Mouse (Mus musculus): Measurements from ENCODE around the gene Kif18b. TPM values are rescaled to one million over a fixed set of nuclear protein-coding genes. Genes with fewer than 3 reads are reported as not detected.

The Kif18b gene
- polyA plus RNA-seq, 1 experiment from 2014 or later: 10.0 TPM

DNA sequence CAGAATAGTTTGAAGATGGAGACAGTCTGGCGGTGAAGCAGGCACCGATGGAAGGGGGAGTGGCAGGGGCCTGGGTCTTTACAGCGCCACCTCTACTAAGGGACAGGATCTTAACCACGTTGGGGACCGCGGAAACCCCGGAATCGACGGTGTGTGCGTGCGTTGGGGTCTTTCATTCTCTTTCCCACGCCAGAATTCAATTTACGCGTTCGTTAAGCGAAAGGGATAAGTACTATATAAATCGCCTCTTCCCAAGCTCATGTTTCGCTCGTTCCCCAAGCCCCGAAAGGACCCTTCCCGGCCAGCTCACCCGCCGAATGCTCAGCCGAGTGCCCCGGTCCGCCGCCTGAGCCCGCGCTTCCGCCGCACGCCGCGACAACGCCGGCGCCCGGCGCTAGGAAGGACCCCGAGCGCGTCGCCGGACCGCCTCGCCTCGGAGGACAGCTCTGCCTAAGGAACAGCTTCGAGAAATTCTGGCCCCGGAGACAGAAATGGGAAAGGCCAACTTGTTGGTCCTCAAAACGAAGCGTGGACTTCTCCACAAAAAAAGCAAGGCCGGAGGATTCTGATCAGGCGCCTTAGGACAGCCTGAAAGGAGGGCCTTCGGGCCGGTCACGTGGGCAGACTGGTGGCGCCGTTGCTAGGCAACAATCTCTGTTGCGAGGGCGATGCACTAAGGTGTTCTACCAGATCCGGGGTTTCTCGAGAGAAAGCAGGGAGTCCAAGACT, 44.2 kb downstream of the Kif18b start, which contains the start of the genes Eftud2 and Ccdc103:
Gene Eftud2, minus strand, starts transcription at position 401 of the 729 bp plus-strand sequence.
Gene Ccdc103, plus strand, starts transcription at position 620 of the 729 bp plus-strand sequence.
- peaks cover 11% of the 10 kb centered on the region for H3K4me1 ChIP-seq (ENCODE audit: control insufficient read depth, insufficient read depth, low read length)
- under 1% methylated on average over 62 of the region's 62 CpGs for WGBS
- peak within 1 kb of the TSS; percentile 80 for H3K4me2 ChIP-seq (replicated peaks; ENCODE audit: low read depth, low read length)
- peak within 1 kb of the TSS; percentile 74 for H3K9ac ChIP-seq (replicated peaks; ENCODE audit: low read depth, low read length)
- H3K27ac ChIP-seq (ENCODE audit: low read length): peak within 1 kb of the TSS; percentile 87
- peak; percentile 90 for ATAC-seq (ENCODE audit: insufficient number of reproducible peaks, insufficient read depth, low FRiP score, low read depth)
- H3K9me3 ChIP-seq (ENCODE audit: control insufficient read depth, low read depth, low read length): no peaks in the 10 kb centered on the region
- no peaks in the 10 kb centered on the region for H3K27me3 ChIP-seq (ENCODE audit: control insufficient read depth, insufficient read depth, low read length)
- peak within 1 kb of the TSS; percentile 91 for H3K4me3 ChIP-seq (ENCODE audit: low read depth, low read length)
- peaks cover 17% of the 10 kb centered on the region; the same call in 1 of the 2 replicates for H3K36me3 ChIP-seq (ENCODE audit: control insufficient read depth, insufficient read depth, low read length)

DNA sequence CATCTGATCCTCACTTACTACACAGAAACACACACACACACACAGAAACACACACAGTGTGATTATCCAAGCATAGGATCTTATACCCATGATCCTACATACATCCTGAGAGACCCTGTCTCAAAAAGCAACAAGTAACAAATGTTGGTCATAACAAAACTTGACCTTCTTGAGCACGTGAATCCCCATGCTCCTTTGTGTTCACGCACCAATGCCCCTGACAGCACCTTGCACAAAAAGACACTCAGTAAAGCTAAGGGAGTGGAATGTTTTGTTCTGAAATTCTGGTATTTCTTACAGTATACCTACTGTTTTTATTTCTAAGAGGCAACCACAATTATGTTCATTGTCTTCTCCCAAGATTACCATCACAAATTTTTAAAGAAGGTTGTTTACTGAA, 45.4 kb downstream of the Kif18b start:
- Histone ChIP-seq H3K9ac (replicated peaks; ENCODE audit: low read depth, low read length) (no peak overlapping the region), H3K27me3 (ENCODE audit: control insufficient read depth, insufficient read depth, low read length) (no peaks in the 10 kb centered on the region), H3K27ac (ENCODE audit: low read length) (no peak overlapping the region), H3K4me2 (replicated peaks; ENCODE audit: low read depth, low read length) (peak overlapping the region; percentile 80), H3K9me3 (ENCODE audit: control insufficient read depth, low read depth, low read length) (no peaks in the 10 kb centered on the region), H3K4me1 (ENCODE audit: control insufficient read depth, insufficient read depth, low read length) (peaks cover 11% of the 10 kb centered on the region), H3K4me3 (ENCODE audit: low read depth, low read length) (peak overlapping the region; percentile 91), H3K36me3 (ENCODE audit: control insufficient read depth, insufficient read depth, low read length) (peaks cover 29% of the 10 kb centered on the region; the same call in 1 of the 2 replicates)
- ATAC-seq (ENCODE audit: insufficient number of reproducible peaks, insufficient read depth, low FRiP score, low read depth): no peak
- WGBS: 75% methylated on average over 2 of the region's 2 CpGs

DNA sequence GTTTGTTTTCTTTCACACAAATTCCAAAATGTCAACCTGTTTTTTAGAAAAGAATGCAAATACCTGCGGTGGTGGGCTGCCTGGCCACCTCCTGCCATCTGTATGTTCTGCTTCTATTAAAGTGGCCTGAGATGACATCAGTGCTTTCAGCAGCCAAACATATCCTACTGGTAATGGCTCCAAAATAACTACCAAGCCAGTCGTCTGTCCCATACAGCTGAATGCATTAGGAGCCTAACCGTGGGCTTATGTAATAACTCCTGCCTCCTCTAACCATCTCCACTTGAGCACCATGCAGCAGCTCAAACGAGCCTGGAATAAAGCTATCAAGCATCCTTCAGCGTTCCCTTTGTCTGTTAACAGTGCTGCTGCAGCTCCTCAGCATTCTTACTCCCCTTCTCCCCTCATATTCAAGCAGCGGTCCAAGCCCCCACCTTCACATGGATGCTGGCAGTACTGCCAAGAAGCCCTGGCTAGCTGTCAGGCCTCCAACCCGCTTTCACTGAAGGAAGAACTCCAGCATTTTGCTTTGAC, 50.1 kb downstream of the Kif18b start:
- peaks cover 49% of the 10 kb centered on the region for H3K36me3 ChIP-seq (ENCODE audit: control insufficient read depth, insufficient read depth, low read length)
- ATAC-seq (ENCODE audit: insufficient number of reproducible peaks, insufficient read depth, low FRiP score, low read depth): no peak
- H3K4me2 ChIP-seq (replicated peaks; ENCODE audit: low read depth, low read length): no peak overlapping the region
- H3K4me1 ChIP-seq (ENCODE audit: control insufficient read depth, insufficient read depth, low read length): peaks cover 4% of the 10 kb centered on the region
- no peak overlapping the region for H3K27ac ChIP-seq (ENCODE audit: low read length)
- WGBS: 78% methylated on average over 7 of the region's 7 CpGs
- H3K27me3 ChIP-seq (ENCODE audit: control insufficient read depth, insufficient read depth, low read length): no peaks in the 10 kb centered on the region
- no peak overlapping the region for H3K9ac ChIP-seq (replicated peaks; ENCODE audit: low read depth, low read length)
- no peak overlapping the region for H3K4me3 ChIP-seq (ENCODE audit: low read depth, low read length)
- no peaks in the 10 kb centered on the region for H3K9me3 ChIP-seq (ENCODE audit: control insufficient read depth, low read depth, low read length)

DNA sequence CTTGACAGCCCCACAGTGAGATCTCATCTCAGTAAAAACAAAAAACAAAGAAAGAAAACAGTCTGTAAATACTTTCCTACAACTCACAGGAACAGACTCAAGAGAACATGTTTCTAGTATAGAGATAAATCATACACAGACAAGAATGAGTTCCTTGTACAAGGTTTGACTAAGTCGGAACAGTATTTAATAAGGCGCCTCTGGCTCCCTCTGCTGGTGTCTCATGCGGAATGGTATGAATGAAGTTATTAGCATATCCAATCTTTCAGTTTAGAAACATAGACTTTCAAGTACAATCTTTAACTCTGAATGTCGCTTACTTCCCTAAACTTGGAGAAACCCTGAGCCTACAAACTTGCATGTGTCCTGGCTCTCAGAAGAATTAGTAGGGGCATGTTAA, 60.7 kb downstream of the Kif18b start:
- WGBS: 31% methylated on average over 4 of the region's 4 CpGs
- Histone ChIP-seq H3K4me3 (ENCODE audit: low read depth, low read length) (no peak overlapping the region), H3K27ac (ENCODE audit: low read length) (no peak overlapping the region), H3K36me3 (ENCODE audit: control insufficient read depth, insufficient read depth, low read length) (peaks cover 70% of the 10 kb centered on the region), H3K4me2 (replicated peaks; ENCODE audit: low read depth, low read length) (no peak overlapping the region), H3K9me3 (ENCODE audit: control insufficient read depth, low read depth, low read length) (no peaks in the 10 kb centered on the region), H3K4me1 (ENCODE audit: control insufficient read depth, insufficient read depth, low read length) (no peaks in the 10 kb centered on the region), H3K9ac (replicated peaks; ENCODE audit: low read depth, low read length) (no peak overlapping the region), H3K27me3 (ENCODE audit: control insufficient read depth, insufficient read depth, low read length) (no peaks in the 10 kb centered on the region)
- ATAC-seq (ENCODE audit: insufficient number of reproducible peaks, insufficient read depth, low FRiP score, low read depth): no peak

DNA sequence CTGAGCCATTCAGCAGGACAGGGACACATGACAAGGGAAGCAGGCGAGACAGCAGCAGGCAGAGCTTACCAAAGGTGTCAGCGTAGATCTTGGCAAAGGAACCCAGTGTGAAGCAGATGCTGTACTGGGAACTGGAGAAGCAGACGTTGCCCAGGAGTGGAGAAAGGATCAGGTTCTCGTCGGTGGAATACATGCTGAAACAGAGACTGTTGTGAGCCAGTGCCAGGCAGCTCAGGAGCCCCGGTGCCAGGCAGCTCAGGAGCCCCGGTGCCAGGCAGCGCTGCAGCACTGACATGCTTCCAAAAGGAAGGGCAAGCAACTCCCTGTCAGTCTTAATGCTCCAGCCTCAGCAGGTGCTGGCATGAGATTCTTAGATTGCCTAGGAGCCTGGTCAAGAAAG, 65.0 kb downstream of the Kif18b start:
- H3K27me3 ChIP-seq (ENCODE audit: control insufficient read depth, insufficient read depth, low read length): no peaks in the 10 kb centered on the region
- ATAC-seq (ENCODE audit: insufficient number of reproducible peaks, insufficient read depth, low FRiP score, low read depth): no peak
- no peak overlapping the region for H3K4me2 ChIP-seq (replicated peaks; ENCODE audit: low read depth, low read length)
- no peak overlapping the region for H3K4me3 ChIP-seq (ENCODE audit: low read depth, low read length)
- no peaks in the 10 kb centered on the region for H3K4me1 ChIP-seq (ENCODE audit: control insufficient read depth, insufficient read depth, low read length)
- H3K9me3 ChIP-seq (ENCODE audit: control insufficient read depth, low read depth, low read length): no peaks in the 10 kb centered on the region
- peaks cover 61% of the 10 kb centered on the region for H3K36me3 ChIP-seq (ENCODE audit: control insufficient read depth, insufficient read depth, low read length)
- no peak overlapping the region for H3K27ac ChIP-seq (ENCODE audit: low read length)
- WGBS: 92% methylated on average over 8 of the region's 8 CpGs
- no peak overlapping the region for H3K9ac ChIP-seq (replicated peaks; ENCODE audit: low read depth, low read length)

DNA sequence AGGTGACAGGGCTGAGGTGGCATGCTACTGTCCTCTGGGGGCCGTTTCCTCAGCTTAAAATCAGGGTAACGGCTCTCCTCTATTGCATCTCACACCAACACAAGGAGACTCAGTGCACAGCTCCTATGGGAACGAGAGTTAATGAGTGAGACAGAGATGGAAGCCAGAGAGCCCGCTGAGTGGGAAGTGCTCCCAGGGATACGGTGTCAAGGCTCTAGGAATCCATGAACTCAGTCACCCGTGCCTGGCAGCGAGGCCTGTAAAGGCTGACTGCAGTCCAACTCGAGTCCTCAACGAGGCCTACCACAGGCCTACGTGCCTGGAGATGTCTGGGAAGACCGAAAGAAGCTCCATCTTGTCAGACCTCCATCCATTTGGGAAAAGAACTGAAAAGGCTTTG, 66.0 kb downstream of the Kif18b start:
- Histone ChIP-seq H3K9ac (replicated peaks; ENCODE audit: low read depth, low read length) (no peak overlapping the region), H3K4me1 (ENCODE audit: control insufficient read depth, insufficient read depth, low read length) (no peaks in the 10 kb centered on the region), H3K27ac (ENCODE audit: low read length) (no peak overlapping the region), H3K9me3 (ENCODE audit: control insufficient read depth, low read depth, low read length) (no peaks in the 10 kb centered on the region), H3K4me2 (replicated peaks; ENCODE audit: low read depth, low read length) (no peak overlapping the region), H3K27me3 (ENCODE audit: control insufficient read depth, insufficient read depth, low read length) (no peaks in the 10 kb centered on the region), H3K36me3 (ENCODE audit: control insufficient read depth, insufficient read depth, low read length) (peaks cover 65% of the 10 kb centered on the region), H3K4me3 (ENCODE audit: low read depth, low read length) (no peak overlapping the region)
- no peak for ATAC-seq (ENCODE audit: insufficient number of reproducible peaks, insufficient read depth, low FRiP score, low read depth)
- WGBS: 95% methylated on average over 11 of the region's 11 CpGs

DNA sequence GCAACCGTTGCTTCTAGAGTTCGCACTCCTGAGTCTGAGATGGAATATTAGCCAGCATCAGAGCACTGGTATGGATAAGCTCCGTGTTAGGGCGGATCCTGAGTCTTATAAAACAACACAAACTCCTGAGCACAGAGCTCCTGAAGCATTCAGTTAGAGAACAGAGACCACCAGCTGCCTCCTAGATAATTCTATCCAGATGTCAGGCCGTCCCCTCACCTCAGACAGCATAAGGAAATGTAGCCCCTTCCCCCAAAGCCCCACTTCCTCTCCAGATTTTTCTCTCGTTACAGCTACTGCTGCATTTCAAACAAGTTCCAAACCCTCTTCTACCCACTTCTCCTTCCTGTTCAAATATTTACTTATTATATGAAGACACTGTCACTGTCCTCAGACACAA, 69.0 kb downstream of the Kif18b start:
- no peaks in the 10 kb centered on the region for H3K27me3 ChIP-seq (ENCODE audit: control insufficient read depth, insufficient read depth, low read length)
- H3K27ac ChIP-seq (ENCODE audit: low read length): no peak overlapping the region
- peaks cover 69% of the 10 kb centered on the region for H3K36me3 ChIP-seq (ENCODE audit: control insufficient read depth, insufficient read depth, low read length)
- no peak overlapping the region for H3K9ac ChIP-seq (replicated peaks; ENCODE audit: low read depth, low read length)
- no peak overlapping the region for H3K4me3 ChIP-seq (ENCODE audit: low read depth, low read length)
- no peak for ATAC-seq (ENCODE audit: insufficient number of reproducible peaks, insufficient read depth, low FRiP score, low read depth)
- WGBS: 83% methylated on average over 6 of the region's 6 CpGs
- H3K9me3 ChIP-seq (ENCODE audit: control insufficient read depth, low read depth, low read length): no peaks in the 10 kb centered on the region
- H3K4me2 ChIP-seq (replicated peaks; ENCODE audit: low read depth, low read length): no peak overlapping the region
- no peaks in the 10 kb centered on the region for H3K4me1 ChIP-seq (ENCODE audit: control insufficient read depth, insufficient read depth, low read length)

Data from stomach, embryonic 14.5 days (tissue).